Mouse (Mus musculus): Measurements from ENCODE around the gene Guca1a.
"Not testable (repeated sequence)": the region's sequence is repeated elsewhere in the genome, so short reads cannot be mapped to it uniquely, and the experiment has no call there.

Guca1a gene

GRCm38 (mm10) chr17:47420195-47420594, 19.8 kb upstream of the Guca1a start:
- DNase-seq (ENCODE audit: low read depth, low spot score): no peak

- not testable (repeated sequence) for DNase-seq (ENCODE audit: low read depth, low spot score)
Observed at GRCm38 (mm10) chr17:47409897-47410861, 9.8 kb upstream of the Guca1a start.

GRCm38 (mm10) chr17:47408558-47408898, 8.1 kb upstream of the Guca1a start:
- DNase-seq (ENCODE audit: low read depth, low spot score): peak; percentile 62

- DNase-seq (ENCODE audit: low read depth, low spot score): no peak
Observed at GRCm38 (mm10) chr17:47407717-47408557, 7.6 kb upstream of the Guca1a start.

- no peak for DNase-seq (ENCODE audit: low read depth, low spot score)
Observed at GRCm38 (mm10) chr17:47399091-47399490, 1.3 kb downstream of the Guca1a start.

- peak; percentile 91 for DNase-seq (ENCODE audit: low read depth, low spot score)
Observed at GRCm38 (mm10) chr17:47395376-47395913, 4.9 kb downstream of the Guca1a start.

GRCm38 (mm10) chr17:47394223-47394869, 6.0 kb downstream of the Guca1a start:
- no peak for DNase-seq (ENCODE audit: low read depth, low spot score)

- peak; percentile 76 for DNase-seq (ENCODE audit: low read depth, low spot score)
Observed at GRCm38 (mm10) chr17:47386649-47387048, 13.7 kb downstream of the Guca1a start.

GRCm38 (mm10) chr17:47385145-47385544, 15.2 kb downstream of the Guca1a start, which contains the start of gene Guca1b:
TSS of gene Guca1b (plus strand) at chr17:47385393.
- no peak for DNase-seq (ENCODE audit: low read depth, low spot score)

- no peak for DNase-seq (ENCODE audit: low read depth, low spot score)
Observed at GRCm38 (mm10) chr17:47384064-47384463, 16.3 kb downstream of the Guca1a start.

GRCm38 (mm10) chr17:47383266-47383665, 17.1 kb downstream of the Guca1a start:
- DNase-seq (ENCODE audit: low read depth, low spot score): no peak

GRCm38 (mm10) chr17:47381917-47382316, 18.5 kb downstream of the Guca1a start:
- DNase-seq (ENCODE audit: low read depth, low spot score): no peak

GRCm38 (mm10) chr17:47378133-47378532, 22.3 kb downstream of the Guca1a start:
- DNase-seq (ENCODE audit: low read depth, low spot score): no peak

GRCm38 (mm10) chr17:47376779-47377280, 23.6 kb downstream of the Guca1a start:
- DNase-seq (ENCODE audit: low read depth, low spot score): no peak

- no peak for DNase-seq (ENCODE audit: low read depth, low spot score)
Observed at GRCm38 (mm10) chr17:47373991-47374390, 26.4 kb downstream of the Guca1a start.

GRCm38 (mm10) chr17:47371451-47371850, 28.9 kb downstream of the Guca1a start:
- DNase-seq (ENCODE audit: low read depth, low spot score): peak; percentile 80

GRCm38 (mm10) chr17:47369087-47369443, 31.3 kb downstream of the Guca1a start:
- no peak for DNase-seq (ENCODE audit: low read depth, low spot score)

GRCm38 (mm10) chr17:47368401-47369086, 31.8 kb downstream of the Guca1a start, which contains the start of gene Mrps10:
TSS of gene Mrps10 (plus strand) at chr17:47368887.
- DNase-seq (ENCODE audit: low read depth, low spot score): peak; percentile 93

GRCm38 (mm10) chr17:47361343-47361742, 39.0 kb downstream of the Guca1a start:
- no peak for DNase-seq (ENCODE audit: low read depth, low spot score)

- peak; percentile 70 for DNase-seq (ENCODE audit: low read depth, low spot score)
Observed at GRCm38 (mm10) chr17:47359964-47360363, 40.4 kb downstream of the Guca1a start.
